ENCODE assay signal across 8 mouse cellular contexts in genomic region chr3:95317414-95318080, GRCm38 (mm10). TPM values are rescaled to one million over a fixed set of nuclear protein-coding genes. Genes with fewer than 3 reads are reported as not detected.
A peak's percentile ranks its signal among the peaks of the same experiment; 100 is the strongest.
DNase-seq lines count a peak whose midpoint lies in the region; ATAC-seq and TF ChIP-seq lines count a peak whose summit lies in the region.

No protein-coding gene starts in this region.

- H3K36me3 ChIP-seq in limb, embryonic 13.5 days: peaks cover 38% of the 10 kb centered on the region
- H3K36me3 ChIP-seq in midbrain, embryonic 16.5 days (ENCODE audit: control insufficient read depth, insufficient read depth, low read length): no peaks in the 10 kb centered on the region
- H3K36me3 ChIP-seq in splenic B cell, adult 2 months (ENCODE audit: control insufficient read depth, insufficient read depth, low read length, poor library complexity, severe bottlenecking): peaks cover 12% of the 10 kb centered on the region

- WGBS in limb, embryonic 13.5 days: 20% methylated on average over 12 of the region's 12 CpGs
- 20% methylated on average over 12 of the region's 12 CpGs for WGBS in midbrain, embryonic 16.5 days

- peak overlapping the region; percentile 46 for H3K4me3 ChIP-seq in gastrocnemius, adult 2 months
- H3K4me3 ChIP-seq in limb, embryonic 13.5 days: peak overlapping the region; percentile 20
- no peak overlapping the region for H3K4me3 ChIP-seq in midbrain, embryonic 16.5 days (ENCODE audit: low read depth, low read length)

- H3K4me1 ChIP-seq in limb, embryonic 13.5 days: peaks cover 33% of the 10 kb centered on the region
- peaks cover 20% of the 10 kb centered on the region for H3K4me1 ChIP-seq in midbrain, embryonic 16.5 days (ENCODE audit: control insufficient read depth, insufficient read depth, low read length)

- H3K27ac ChIP-seq in gastrocnemius, adult 2 months: peak overlapping the region; percentile 99
- H3K27ac ChIP-seq in limb, embryonic 13.5 days: peak overlapping the region; percentile 63
- H3K27ac ChIP-seq in midbrain, embryonic 16.5 days (ENCODE audit: low read length): no peak overlapping the region

- H3K9ac ChIP-seq in limb, embryonic 13.5 days: peak overlapping the region; percentile 19; the same call in 1 of the 2 replicates
- 0 out of 2 replicates have a peak overlapping the region, but pooled peaks have one; percentile 5 for H3K9ac ChIP-seq in midbrain, embryonic 16.5 days (ENCODE audit: low read depth, low read length)

- peak; percentile 76 for TF ChIP-seq CTCF in gastrocnemius, adult 2 months (IDR thresholded peaks at IDR 0.05)

- peak; percentile 37 for ATAC-seq in inflammation-experienced regulatory T-cells, adult 6 months
- no peak for ATAC-seq in limb, embryonic 13.5 days (ENCODE audit: low FRiP score, low read depth)
- no peak for ATAC-seq in midbrain, embryonic 16.5 days

- no peaks in the 10 kb centered on the region for H3K9me3 ChIP-seq in limb, embryonic 13.5 days
- H3K9me3 ChIP-seq in midbrain, embryonic 16.5 days (replicated peaks; ENCODE audit: control insufficient read depth, low read length, poor library complexity, severe bottlenecking): no peaks in the 10 kb centered on the region

- intact Hi-C loops in gastrocnemius, adult 2 months (cut with DNase I): no loop called here

- peak overlapping the region; percentile 87 for H3K4me2 ChIP-seq in limb, embryonic 13.5 days (replicated peaks)
- peak overlapping the region; percentile 14; the same call in 1 of the 2 replicates for H3K4me2 ChIP-seq in midbrain, embryonic 16.5 days (ENCODE audit: low read length)

- peak; percentile 56 to 60 for DNase-seq in left cerebral cortex, adult 18-20 months (ENCODE audit: low spot score in 2 of 2)
- no peak for DNase-seq in left cerebral cortex, adult 11 months (ENCODE audit: low spot score)
- peak; percentile 62 to 67 for DNase-seq in cerebellum, adult 18-20 months
- peak; percentile 81 for DNase-seq in gastrocnemius, adult 2 months
- DNase-seq in splenic B cell, adult 2 months (ENCODE audit: low read depth, low spot score): peak; percentile 65

- H3K27me3 ChIP-seq in limb, embryonic 13.5 days: no peaks in the 10 kb centered on the region
- H3K27me3 ChIP-seq in midbrain, embryonic 16.5 days (ENCODE audit: control insufficient read depth, insufficient read depth, low read depth, low read length): no peaks in the 10 kb centered on the region
- H3K27me3 ChIP-seq in splenic B cell, adult 2 months (ENCODE audit: control insufficient read depth, insufficient read depth, low read length, poor library complexity, severe bottlenecking): no peaks in the 10 kb centered on the region

RNA-seq across cellular contexts. Expression of gene Cers2, which starts 3.0 kb away (rescaled TPM):
- 10 to 100 TPM; 42.0 to 43.5 TPM for total RNA-seq in left cerebral cortex, adult 18-20 months (2021)
- total RNA-seq in gastrocnemius, adult 2 months (2021): 10 to 100 TPM; 19.6 to 23.4 TPM
- polyA plus RNA-seq in inflammation-experienced regulatory T-cells, adult 6 months (2017; shearing (Covaris generic)): 100 to 1,000 TPM; 151 to 215 (median 154) TPM
- 181 and 184 TPM in 2 replicates for polyA plus RNA-seq in limb, embryonic 13.5 days (2015; fragmentation: Nextera tagmentation; extraction: Ambion mirVana)
- polyA plus RNA-seq in midbrain, embryonic 16.5 days (2015; fragmentation: Nextera tagmentation; extraction: Ambion mirVana): 89.6 and 101 TPM in 2 replicates

RNA-seq across cellular contexts. Expression of gene Anxa9, which starts 10.6 kb away (rescaled TPM):
- under 1 TPM; 0.59 to 0.91 TPM for total RNA-seq in left cerebral cortex, adult 18-20 months (2021)
- total RNA-seq in gastrocnemius, adult 2 months (2021): not detected
- under 1 TPM; 0.64 to 0.92 (median 0.91) TPM for polyA plus RNA-seq in inflammation-experienced regulatory T-cells, adult 6 months (2017; shearing (Covaris generic))
- 2.0 and 2.5 TPM in 2 replicates for polyA plus RNA-seq in limb, embryonic 13.5 days (2015; fragmentation: Nextera tagmentation; extraction: Ambion mirVana)
- 0.23 and 0.34 TPM in 2 replicates for polyA plus RNA-seq in midbrain, embryonic 16.5 days (2015; fragmentation: Nextera tagmentation; extraction: Ambion mirVana)

RNA-seq across cellular contexts. Expression of gene Prune1, which starts 35.7 kb away (rescaled TPM):
- 10 to 100 TPM; 24.3 to 24.4 TPM for total RNA-seq in left cerebral cortex, adult 18-20 months (2021)
- total RNA-seq in gastrocnemius, adult 2 months (2021): 10 to 100 TPM; 45.8 to 46.9 TPM
- polyA plus RNA-seq in inflammation-experienced regulatory T-cells, adult 6 months (2017; shearing (Covaris generic)): 10 to 100 TPM in 1 of 3 experiments, 1 to 10 TPM in 2; 7.5 to 11.0 (median 8.8) TPM
- 24.2 and 26.9 TPM in 2 replicates for polyA plus RNA-seq in limb, embryonic 13.5 days (2015; fragmentation: Nextera tagmentation; extraction: Ambion mirVana)
- polyA plus RNA-seq in midbrain, embryonic 16.5 days (2015; fragmentation: Nextera tagmentation; extraction: Ambion mirVana): 81.4 and 84.3 TPM in 2 replicates

RNA-seq across cellular contexts. Expression of gene Mindy1, which starts 36.4 kb away (rescaled TPM):
- total RNA-seq in left cerebral cortex, adult 18-20 months (2021): 10 to 100 TPM; 17.0 to 19.7 TPM
- 10 to 100 TPM; 23.9 to 26.4 TPM for total RNA-seq in gastrocnemius, adult 2 months (2021)
- polyA plus RNA-seq in inflammation-experienced regulatory T-cells, adult 6 months (2017; shearing (Covaris generic)): 10 to 100 TPM; 17.8 to 18.5 (median 18.3) TPM
- 38.1 and 41.2 TPM in 2 replicates for polyA plus RNA-seq in limb, embryonic 13.5 days (2015; fragmentation: Nextera tagmentation; extraction: Ambion mirVana)
- 42.3 and 42.5 TPM in 2 replicates for polyA plus RNA-seq in midbrain, embryonic 16.5 days (2015; fragmentation: Nextera tagmentation; extraction: Ambion mirVana)

RNA-seq across cellular contexts. Expression of gene Setdb1, which starts 39.5 kb away (rescaled TPM):
- 10 to 100 TPM; 33.1 to 34.7 TPM for total RNA-seq in left cerebral cortex, adult 18-20 months (2021)
- 10 to 100 TPM; 10.6 to 11.7 TPM for total RNA-seq in gastrocnemius, adult 2 months (2021)
- 10 to 100 TPM; 16.9 to 24.2 (median 18.5) TPM for polyA plus RNA-seq in inflammation-experienced regulatory T-cells, adult 6 months (2017; shearing (Covaris generic))
- 47.2 and 53.0 TPM in 2 replicates for polyA plus RNA-seq in limb, embryonic 13.5 days (2015; fragmentation: Nextera tagmentation; extraction: Ambion mirVana)
- 42.3 and 43.3 TPM in 2 replicates for polyA plus RNA-seq in midbrain, embryonic 16.5 days (2015; fragmentation: Nextera tagmentation; extraction: Ambion mirVana)
